Mouse (Mus musculus): ENCODE measurements at regions not wholly inside any gene's neighbourhood (a gene's known extent, or its start where the extent isn't known, plus 50 kb on each side); places are given as distances from the start of the nearest gene placed in this dataset.

GRCm38 (mm10) chr8:60792518-60792917 lies 97.7 kb upstream of the Hpf1 start:
- TF ChIP-seq CEBPB (IDR thresholded peaks at IDR 0.05; ENCODE audit: insufficient read depth, poor library complexity, severe bottlenecking), result no peak
- no peak for TF ChIP-seq POLR2AphosphoS2 (IDR thresholded peaks at IDR 0.05; ENCODE audit: insufficient read length, low read depth)
- TF ChIP-seq MAX (IDR thresholded peaks at IDR 0.05; ENCODE audit: low read depth), result no peak
- no peak for TF ChIP-seq TCF12 (IDR thresholded peaks at IDR 0.05; ENCODE audit: insufficient read depth, poor library complexity, severe bottlenecking)
- TF ChIP-seq E2F4 (IDR thresholded peaks at IDR 0.05; ENCODE audit: insufficient read depth), result no peak
- no peak for TF ChIP-seq POLR2A (IDR thresholded peaks at IDR 0.05; ENCODE audit: insufficient read length, low read depth)
- TF ChIP-seq REST (IDR thresholded peaks at IDR 0.05; ENCODE audit: insufficient read depth, insufficient read length), result no peak
- TF ChIP-seq USF1 (IDR thresholded peaks at IDR 0.05; ENCODE audit: low read depth), result no peak
- no peak for TF ChIP-seq TCF3 (IDR thresholded peaks at IDR 0.05; ENCODE audit: insufficient read length, low read depth)
- no peak for TF ChIP-seq MYOG (IDR thresholded peaks at IDR 0.05; ENCODE audit: control insufficient read depth in 1 of 3, insufficient read depth in 1 of 3, insufficient read length in 2 of 3, low read depth in 2 of 3)
- no peak for TF ChIP-seq MYOD1 (IDR thresholded peaks at IDR 0.05; ENCODE audit: control insufficient read depth in 1 of 3, insufficient read length in 2 of 3, low read depth in 2 of 3)
- no peak for TF ChIP-seq SRF (IDR thresholded peaks at IDR 0.05; ENCODE audit: control insufficient read depth, insufficient read length, low read depth)
